Mouse (Mus musculus) embryonic fibroblast, embryonic 13.5 days (primary cell): ENCODE data around the gene Gm11555.

Source experiments
- CTCF ChIP-seq: IDR thresholded peaks from 2 replicates; pipeline ENCODE4 v1.5.1; 2011; ENCODE audit warnings: mild to moderate bottlenecking, control low read depth, low read length, moderate library complexity, borderline replicate concordance; ENCODE audit not compliant: insufficient read depth
- POLR2A ChIP-seq: IDR thresholded peaks from 2 replicates; pipeline ENCODE4 v1.6.1; 2011; ENCODE audit warnings: low read depth, mild to moderate bottlenecking, control low read depth, low read length, moderate library complexity

DNA sequence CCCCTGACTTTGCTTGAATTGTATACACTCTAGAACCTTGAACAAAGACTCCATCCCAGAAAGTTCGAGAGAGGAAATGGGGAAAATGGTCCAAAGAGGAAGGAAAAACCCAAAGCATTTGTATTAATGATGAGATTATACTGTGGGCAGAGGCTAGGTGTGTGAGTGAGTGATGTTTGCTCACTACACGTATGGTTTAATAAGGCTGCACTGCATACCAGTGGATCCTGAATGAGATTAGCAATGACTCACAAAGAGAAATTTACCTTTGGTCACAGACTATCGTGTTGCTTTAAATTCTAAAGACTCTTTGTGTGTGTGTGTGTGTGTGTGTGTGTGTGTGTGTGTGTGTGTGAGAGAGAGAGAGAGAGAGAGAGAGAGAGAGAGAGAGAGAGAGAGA is 19.1 kb downstream of the Gm11555 start:
- TF ChIP-seq CTCF, result no peak
- no peak for TF ChIP-seq POLR2A
